Comparison of ENCODE assay signal across 7 mouse cellular contexts in genomic region chr11:63131001-63131692, GRCm38 (mm10). TPM values are rescaled to one million over a fixed set of nuclear protein-coding genes. Genes with fewer than 3 reads are reported as not detected.
DNase-seq lines count a peak whose midpoint lies in the region; ATAC-seq lines count a peak whose summit lies in the region.

No protein-coding gene starts in this region.

- H3K27ac ChIP-seq in embryonic facial prominence, embryonic 14.5 days (replicated peaks; ENCODE audit: low read depth, low read length) = peak overlapping the region; percentile 96
- H3K27ac ChIP-seq in heart, embryonic 16.5 days (ENCODE audit: low read length) = peak overlapping the region; percentile 92
- H3K27ac ChIP-seq in midbrain, embryonic 11.5 days (ENCODE audit: low read depth, low read length) = no peak overlapping the region

- peak overlapping the region; percentile 61 for H3K4me2 ChIP-seq in embryonic facial prominence, embryonic 14.5 days (ENCODE audit: low read depth, low read length)
- peak overlapping the region; percentile 63 for H3K4me2 ChIP-seq in heart, embryonic 16.5 days (ENCODE audit: low read depth, low read length)
- H3K4me2 ChIP-seq in midbrain, embryonic 11.5 days = peak overlapping the region; percentile 96

- H3K9me3 ChIP-seq in embryonic facial prominence, embryonic 14.5 days (ENCODE audit: control insufficient read depth, low read length) = no peaks in the 10 kb centered on the region
- H3K9me3 ChIP-seq in heart, embryonic 16.5 days (replicated peaks; ENCODE audit: control insufficient read depth, low read length) = no peaks in the 10 kb centered on the region
- no peaks in the 10 kb centered on the region for H3K9me3 ChIP-seq in midbrain, embryonic 11.5 days (ENCODE audit: control insufficient read depth, low read length)

- ATAC-seq in embryonic facial prominence, embryonic 14.5 days (ENCODE audit: low read depth) = no peak
- ATAC-seq in heart, embryonic 16.5 days (replicated peaks; ENCODE audit: extremely low read depth, insufficient read depth, low FRiP score) = peak; percentile 35; the same call in 1 of the 2 replicates
- no peak for ATAC-seq in midbrain, embryonic 11.5 days (ENCODE audit: low FRiP score)
- ATAC-seq in frontal cortex, adult (ENCODE audit: low TSS enrichment) = no peak

- H3K9ac ChIP-seq in embryonic facial prominence, embryonic 14.5 days (ENCODE audit: low read depth, low read length) = peak overlapping the region; percentile 75
- peak overlapping the region; percentile 88 for H3K9ac ChIP-seq in heart, embryonic 16.5 days (ENCODE audit: low read length)
- no peak overlapping the region for H3K9ac ChIP-seq in midbrain, embryonic 11.5 days (ENCODE audit: low read length)

- peaks cover 38% of the 10 kb centered on the region for H3K4me1 ChIP-seq in embryonic facial prominence, embryonic 14.5 days (ENCODE audit: control insufficient read depth, insufficient read depth, low read length)
- peaks cover 35% of the 10 kb centered on the region for H3K4me1 ChIP-seq in heart, embryonic 16.5 days (ENCODE audit: control insufficient read depth, insufficient read depth, low read length)
- H3K4me1 ChIP-seq in midbrain, embryonic 11.5 days (ENCODE audit: control insufficient read depth, insufficient read depth, low read length) = peaks cover 11% of the 10 kb centered on the region

- peaks cover 16% of the 10 kb centered on the region for H3K36me3 ChIP-seq in embryonic facial prominence, embryonic 14.5 days (ENCODE audit: control insufficient read depth, insufficient read depth, low read length)
- peaks cover 4% of the 10 kb centered on the region; the same call in 1 of the 2 replicates for H3K36me3 ChIP-seq in heart, embryonic 16.5 days (ENCODE audit: control insufficient read depth, insufficient read depth)
- H3K36me3 ChIP-seq in midbrain, embryonic 11.5 days (ENCODE audit: control insufficient read depth, insufficient read depth, low read length) = no peaks in the 10 kb centered on the region

- 5% methylated on average over 33 of the region's 33 CpGs for WGBS in embryonic facial prominence, embryonic 14.5 days
- 4% methylated on average over 33 of the region's 33 CpGs for WGBS in heart, embryonic 16.5 days
- WGBS in midbrain, embryonic 11.5 days = 4% methylated on average over 32 of the region's 33 CpGs

- peak; percentile 85 for DNase-seq in adrenal gland, postnatal 10 days
- peak; percentile 81 for DNase-seq in embryonic facial prominence, embryonic 14.5 days (ENCODE audit: low spot score)
- peak; percentile 68 to 77 for DNase-seq in kidney, postnatal 4 days
- peak; percentile 89 for DNase-seq in midbrain, embryonic 11.5 days (ENCODE audit: low spot score, missing footprints)
- DNase-seq in urinary bladder, adult 2 months (ENCODE audit: low spot score) = peak; percentile 42

- peak overlapping the region; percentile 52 for H3K4me3 ChIP-seq in embryonic facial prominence, embryonic 14.5 days (ENCODE audit: low read depth, low read length)
- peak overlapping the region; percentile 76 for H3K4me3 ChIP-seq in heart, embryonic 16.5 days (ENCODE audit: low read length)
- H3K4me3 ChIP-seq in midbrain, embryonic 11.5 days (ENCODE audit: low read depth, low read length) = peak overlapping the region; percentile 26

- H3K27me3 ChIP-seq in embryonic facial prominence, embryonic 14.5 days (replicated peaks; ENCODE audit: control insufficient read depth, insufficient read depth, low read length) = peaks cover 8% of the 10 kb centered on the region; the same call in 1 of the 2 replicates
- H3K27me3 ChIP-seq in heart, embryonic 16.5 days (ENCODE audit: control insufficient read depth, insufficient read depth, low read length) = no peaks in the 10 kb centered on the region
- H3K27me3 ChIP-seq in midbrain, embryonic 11.5 days (ENCODE audit: control insufficient read depth, insufficient read depth, low read length) = peaks cover 51% of the 10 kb centered on the region

RNA-seq across cellular contexts. Expression of gene Pmp22, which starts 2.4 kb away (rescaled TPM):
- 100 to 1,000 TPM; 119 to 122 TPM for total RNA-seq in adrenal gland, postnatal 10 days (2021)
- polyA plus RNA-seq in embryonic facial prominence, embryonic 14.5 days (2014; fragmentation: Nextera tagmentation; extraction: Ambion mirVana) = 271 and 297 TPM in 2 replicates
- 119 and 126 TPM in 2 replicates for polyA plus RNA-seq in heart, embryonic 16.5 days (2015; fragmentation: Nextera tagmentation; extraction: Ambion mirVana)
- 34.9 and 39.7 TPM in 2 replicates for polyA plus RNA-seq in midbrain, embryonic 11.5 days (2014; fragmentation: Nextera tagmentation; extraction: Ambion mirVana)
- polyA plus RNA-seq in urinary bladder, adult 2 months (2012; rRNA removed) = 57.0 and 116 TPM in 2 replicates

Comparison
In these comparisons a context has a peak if more than half of its experiments do, and no peak if none do; other contexts are left out.
1. H3K4me3 ChIP-seq: peak in every context shown above with its lines; median percentile 76 in heart, embryonic 16.5 days; 52 in embryonic facial prominence, embryonic 14.5 days; 26 in midbrain, embryonic 11.5 days.